14 mouse cellular contexts compared by ENCODE assay signal in the genomic region with DNA sequence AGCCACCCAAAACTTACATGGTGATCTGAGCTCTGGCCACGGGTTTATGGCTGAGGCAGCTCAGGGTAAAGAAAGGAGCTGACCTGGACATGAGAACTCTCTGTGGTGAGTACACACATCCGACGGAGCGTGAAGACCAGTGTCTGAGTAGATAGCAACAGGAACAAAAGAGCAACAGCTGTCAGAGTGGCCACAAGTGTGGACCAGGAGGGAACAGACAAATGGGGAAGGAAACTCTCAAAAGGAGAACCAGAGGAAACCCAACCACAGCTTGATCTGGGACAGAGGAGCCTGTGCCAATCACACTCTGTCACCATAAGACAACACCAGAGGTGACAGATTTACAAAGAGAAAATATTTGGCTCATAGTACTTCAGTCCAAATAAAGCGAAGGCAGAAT. TPM values are rescaled to one million over a fixed set of nuclear protein-coding genes. Genes with fewer than 3 reads are reported as not detected.
DNase-seq lines count a peak whose midpoint lies in the region; ATAC-seq lines count a peak whose summit lies in the region.
"Had no signal": no experiment of that assay in that cellular context is flagged by ENCODE, and none has a peak within 500 bp of the region (broad histone marks: within the 10 kb centered on the region; RNA-seq: fewer than 3 reads in every experiment).

No protein-coding gene starts in this region.

- H3K27me3 ChIP-seq in liver, embryonic 16.5 days (ENCODE audit: control insufficient read depth, insufficient read depth, low read depth, low read length): no peaks in the 10 kb centered on the region
- H3K27me3 ChIP-seq in liver, embryonic 12.5 days (replicated peaks): no peaks in the 10 kb centered on the region
- H3K27me3 ChIP-seq: liver, embryonic 15.5 days; neural tube, embryonic 13.5 days had no signal

- H3K9ac ChIP-seq in liver, embryonic 16.5 days (ENCODE audit: low read depth, low read length): no peak overlapping the region
- no peak overlapping the region for H3K9ac ChIP-seq in liver, embryonic 12.5 days
- H3K9ac ChIP-seq: liver, embryonic 15.5 days; neural tube, embryonic 13.5 days had no signal

- H3K36me3 ChIP-seq in liver, embryonic 16.5 days (ENCODE audit: control insufficient read depth, insufficient read depth): no peaks in the 10 kb centered on the region
- no peaks in the 10 kb centered on the region for H3K36me3 ChIP-seq in liver, embryonic 12.5 days
- H3K36me3 ChIP-seq: liver, embryonic 15.5 days had no signal

- H3K4me3 ChIP-seq in liver, embryonic 16.5 days (ENCODE audit: low read depth, low read length): 0 out of 2 replicates have a peak overlapping the region, but pooled peaks have one; percentile 11
- H3K4me3 ChIP-seq in liver, embryonic 12.5 days: no peak overlapping the region
- H3K4me3 ChIP-seq: liver, embryonic 15.5 days; neural tube, embryonic 13.5 days had no signal

- WGBS in liver, embryonic 16.5 days (ENCODE audit: insufficient replicate concordance): 13% methylated on average over 5 of the region's 5 CpGs
- WGBS in liver, embryonic 12.5 days (ENCODE audit: insufficient replicate concordance): 23% methylated on average over 5 of the region's 5 CpGs

- H3K4me1 ChIP-seq in liver, embryonic 16.5 days (ENCODE audit: control insufficient read depth, low read depth, low read length): no peaks in the 10 kb centered on the region; the same call in 1 of the 2 replicates
- 0 out of 2 replicates have a peak, but pooled peaks cover 3% of the 10 kb centered on the region for H3K4me1 ChIP-seq in liver, embryonic 12.5 days

- DNase-seq in B cell, adult 2 months: peak; percentile 17 to 24
- peak; percentile 24 for DNase-seq in Muller cell, postnatal 12 days (ENCODE audit: inconsistent ontology term)
- DNase-seq in adrenal gland, postnatal 10 days: no peak
- DNase-seq in T-cell, adult 2 months (ENCODE audit: low spot score): no peak
- DNase-seq: cerebellum, adult 8-10 months; midbrain, embryonic 14.5 days; thymus, postnatal 4 days had no signal

- ATAC-seq in liver, embryonic 16.5 days (ENCODE audit: low read depth): no peak
- no peak for ATAC-seq in liver, embryonic 12.5 days
- ATAC-seq in megakaryocyte progenitor cell, adult 5-6 weeks (replicated peaks; ENCODE audit: poor library complexity): peak; percentile 87
- ATAC-seq: intestine, embryonic 16.5 days had no signal

- H3K9me3 ChIP-seq in liver, embryonic 16.5 days (replicated peaks; ENCODE audit: control insufficient read depth, low read length): no peaks in the 10 kb centered on the region
- H3K9me3 ChIP-seq in liver, embryonic 12.5 days (replicated peaks): no peaks in the 10 kb centered on the region
- H3K9me3 ChIP-seq: liver, embryonic 15.5 days; neural tube, embryonic 13.5 days had no signal

- H3K4me2 ChIP-seq in liver, embryonic 16.5 days (ENCODE audit: low read depth, low read length): no peak overlapping the region
- no peak overlapping the region for H3K4me2 ChIP-seq in liver, embryonic 12.5 days
- H3K4me2 ChIP-seq: heart, embryonic 11.5 days; liver, embryonic 15.5 days; neural tube, embryonic 13.5 days had no signal

- peak overlapping the region; percentile 41; the same call in 1 of the 2 replicates for H3K27ac ChIP-seq in liver, embryonic 16.5 days (ENCODE audit: low read length)
- no peak overlapping the region for H3K27ac ChIP-seq in liver, embryonic 12.5 days
- H3K27ac ChIP-seq: liver, embryonic 15.5 days; neural tube, embryonic 13.5 days had no signal

RNA-seq across cellular contexts. Expression of a gene that starts 17.9 kb away (rescaled TPM):
- polyA plus RNA-seq in liver, embryonic 16.5 days (2015; fragmentation: Nextera tagmentation; extraction: Ambion mirVana): 0.95 and 1.1 TPM in 2 replicates
- 1.1 and 1.4 TPM in 2 replicates for polyA plus RNA-seq in liver, embryonic 12.5 days (2016; fragmentation: Nextera tagmentation; extraction: Ambion mirVana)
- 1.7 and 2.4 TPM in 2 replicates for total RNA-seq in megakaryocyte progenitor cell, adult 5-6 weeks (2015)
- 0.42 and 0.68 TPM in 2 replicates for total RNA-seq in megakaryocyte progenitor cell, adult 5-6 weeks (2017)
- 1 to 10 TPM; 4.2 to 6.3 TPM for total RNA-seq in adrenal gland, postnatal 10 days (2021)

Comparison
In these comparisons a context has a peak if more than half of its experiments do, and no peak if none do; other contexts are left out.
1. DNase-seq: peak in B cell, adult 2 months (2 of 2) and Muller cell, postnatal 12 days (single experiment); none in adrenal gland, postnatal 10 days (single experiment) and T-cell, adult 2 months (single experiment).